Mouse (Mus musculus): ENCODE results near the gene Ednra. TPM values are rescaled to one million over a fixed set of nuclear protein-coding genes. Genes with fewer than 3 reads are reported as not detected.

Ednra gene
- 10 to 100 TPM; 34.8 to 38.0 TPM for total RNA-seq (2021)
- long read RNA-seq, experiment 1, partial matches to known transcripts: 4 of 10 reads
- long read RNA-seq, experiment 1, other reads (novel, unspliced or antisense): 0 of 10 reads
- long read RNA-seq, experiment 2, transcript Ednra-201 (8 exons, 3,625 nt): major isoform, 7 of 24 reads
- long read RNA-seq, experiment 2, partial matches to known transcripts: 7 of 24 reads
- long read RNA-seq, experiment 2, other reads (novel, unspliced or antisense): 8 of 24 reads

- DNase-seq (ENCODE audit: low spot score in 2 of 2): peak; percentile 22 to 50
Measured at GRCm38 (mm10) chr8:77724046-77724930, at the start of gene Ednra. TSS of gene Ednra (minus strand) at chr8:77724464.

GRCm38 (mm10) chr8:77773831-77774230 is 49.6 kb upstream of the Ednra start:
- DNase-seq (ENCODE audit: low spot score in 2 of 2): no peak

- no peak for DNase-seq (ENCODE audit: low spot score in 2 of 2)
Measured at GRCm38 (mm10) chr8:77773256-77773655, 49.0 kb upstream of the Ednra start.

GRCm38 (mm10) chr8:77772210-77772886 is 48.1 kb upstream of the Ednra start:
- DNase-seq (ENCODE audit: low spot score in 2 of 2): no peak

- no peak for DNase-seq (ENCODE audit: low spot score in 2 of 2)
Measured at GRCm38 (mm10) chr8:77770966-77771365, 46.7 kb upstream of the Ednra start.

- no peak for DNase-seq (ENCODE audit: low spot score in 2 of 2)
Measured at GRCm38 (mm10) chr8:77768916-77769315, 44.7 kb upstream of the Ednra start.

- DNase-seq (ENCODE audit: low spot score in 2 of 2): no peak
Measured at GRCm38 (mm10) chr8:77764253-77764652, 40.0 kb upstream of the Ednra start.

GRCm38 (mm10) chr8:77762967-77763366 is 38.7 kb upstream of the Ednra start:
- DNase-seq (ENCODE audit: low spot score in 2 of 2): no peak

- no peak for DNase-seq (ENCODE audit: low spot score in 2 of 2)
Measured at GRCm38 (mm10) chr8:77755441-77755840, 31.2 kb upstream of the Ednra start.

GRCm38 (mm10) chr8:77753796-77754195 is 29.5 kb upstream of the Ednra start:
- no peak for DNase-seq (ENCODE audit: low spot score in 2 of 2)

- no peak for DNase-seq (ENCODE audit: low spot score in 2 of 2)
Measured at GRCm38 (mm10) chr8:77752041-77752440, 27.8 kb upstream of the Ednra start.

- DNase-seq (ENCODE audit: low spot score in 2 of 2): no peak
Measured at GRCm38 (mm10) chr8:77750407-77750806, 26.1 kb upstream of the Ednra start.

- no peak for DNase-seq (ENCODE audit: low spot score in 2 of 2)
Measured at GRCm38 (mm10) chr8:77744476-77744875, 20.2 kb upstream of the Ednra start.

- no peak for DNase-seq (ENCODE audit: low spot score in 2 of 2)
Measured at GRCm38 (mm10) chr8:77742395-77742794, 18.1 kb upstream of the Ednra start.

GRCm38 (mm10) chr8:77741050-77741777 is 16.9 kb upstream of the Ednra start:
- DNase-seq (ENCODE audit: low spot score in 2 of 2): no peak

- no peak for DNase-seq (ENCODE audit: low spot score in 2 of 2)
Measured at GRCm38 (mm10) chr8:77738419-77738818, 14.2 kb upstream of the Ednra start.

GRCm38 (mm10) chr8:77737327-77737726 is 13.1 kb upstream of the Ednra start:
- DNase-seq (ENCODE audit: low spot score in 2 of 2): no peak

GRCm38 (mm10) chr8:77733792-77734191 is 9.5 kb upstream of the Ednra start:
- no peak for DNase-seq (ENCODE audit: low spot score in 2 of 2)

GRCm38 (mm10) chr8:77732964-77733363 is 8.7 kb upstream of the Ednra start:
- DNase-seq (ENCODE audit: low spot score in 2 of 2): no peak

- DNase-seq (ENCODE audit: low spot score in 2 of 2): no peak
Measured at GRCm38 (mm10) chr8:77725406-77725805, 1.1 kb upstream of the Ednra start.

- DNase-seq (ENCODE audit: low spot score in 2 of 2): peak; percentile 20 to 40
Measured at GRCm38 (mm10) chr8:77723534-77724045, 674 bp downstream of the Ednra start.

Data from adrenal gland, postnatal 4 days (tissue).